Mouse (Mus musculus) lung, postnatal 0 days (tissue): ENCODE results near the gene Tnfrsf1a.

Experiments
- CTCF ChIP-seq: IDR thresholded peaks from 2 replicates; pipeline ENCODE4 v1.5.1; 2016; ENCODE audit warnings: antibody characterized with exemption, mild to moderate bottlenecking
- EP300 ChIP-seq: IDR thresholded peaks from 2 replicates; pipeline ENCODE4 v1.6.1; 2016; ENCODE audit warnings: antibody characterized with exemption, mild to moderate bottlenecking, control low read depth

DNA sequence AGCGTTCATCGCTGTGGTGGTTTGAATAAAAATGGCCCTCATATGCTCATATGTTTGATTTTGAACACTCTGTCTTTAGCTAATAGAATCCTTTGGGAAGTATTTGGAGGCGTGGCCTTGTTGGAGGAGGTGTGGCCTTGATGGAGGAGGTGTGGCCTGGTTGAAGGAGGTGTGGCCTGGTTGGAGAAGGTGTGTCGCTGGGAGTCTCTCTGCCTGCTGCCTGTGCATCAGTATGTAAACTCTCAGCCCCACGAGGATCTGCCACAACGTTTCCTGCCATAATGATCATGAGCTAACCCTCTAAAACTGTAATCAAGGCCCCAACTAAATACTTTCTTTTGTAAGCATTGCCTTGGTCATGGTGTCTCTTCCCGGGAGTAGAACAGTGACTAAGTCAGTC lies 58.1 kb downstream of the Tnfrsf1a start:
- TF ChIP-seq CTCF (no peak), EP300 (no peak)
